Mouse (Mus musculus) bone marrow macrophage, adult 2 months (primary cell): ENCODE results near the gene Afg1l.

Experiments used
- CTCF ChIP-seq: IDR thresholded peaks from 2 replicates; pipeline ENCODE4 v1.5.1; 2012; ENCODE audit warnings: low read depth, mild to moderate bottlenecking, low read length, moderate library complexity
- POLR2A ChIP-seq: IDR thresholded peaks from 2 replicates; pipeline ENCODE4 v1.6.1; 2012; ENCODE audit warnings: mild to moderate bottlenecking, low read depth, low read length, borderline replicate concordance

DNA sequence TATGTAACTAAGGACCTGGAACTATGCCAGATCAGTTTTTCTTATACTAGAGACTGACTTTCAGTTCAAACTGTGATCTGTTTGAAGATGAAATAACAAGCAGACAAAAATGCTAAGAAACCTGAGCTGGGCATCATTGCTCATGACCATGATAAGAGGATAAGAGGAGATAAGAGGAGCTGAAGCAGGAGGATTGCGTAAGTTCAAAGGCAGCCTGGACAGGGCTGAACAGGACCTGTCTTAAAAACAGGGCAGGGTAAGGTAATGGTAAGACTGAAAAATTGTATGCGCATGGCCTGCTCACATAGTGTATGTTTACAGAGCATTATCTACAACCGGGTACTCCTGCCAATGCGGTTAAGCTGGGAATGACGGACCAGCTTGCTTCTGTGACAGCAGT is 130.4 kb downstream of the Afg1l start:
- TF ChIP-seq CTCF, result no peak
- no peak for TF ChIP-seq POLR2A
